Mouse (Mus musculus): ENCODE data around the gene Slc36a2.
"Not testable (repeated sequence)": the region's sequence is repeated elsewhere in the genome, so short reads cannot be mapped to it uniquely, and the experiment has no call there.

Gene Slc36a2

DNA sequence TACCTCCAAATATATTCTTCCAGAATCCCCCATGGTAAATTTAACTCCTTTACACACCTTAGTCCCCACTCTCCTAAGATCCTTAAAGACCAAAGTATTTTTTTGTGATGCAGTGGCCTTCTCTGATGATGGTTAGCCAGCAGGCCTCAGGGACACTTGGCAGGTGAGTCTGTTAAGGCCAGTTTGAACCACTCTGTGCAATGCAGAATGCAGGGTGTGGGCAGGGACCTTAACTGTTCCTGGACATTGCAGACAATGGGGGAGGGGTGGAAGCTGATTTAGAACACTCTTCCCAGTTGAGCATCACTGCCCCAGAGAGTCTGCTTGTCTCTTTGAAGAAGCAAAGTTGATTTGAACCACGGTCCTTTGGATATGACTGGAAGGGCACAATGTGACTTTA lies 38.0 kb downstream of the Slc36a2 start:
- in situ Hi-C loops (cut with MboI; ENCODE audit: low pct_unique_long_range_greater_than_20kb in 1 of 2, low sequenced_read_pairs in 2 of 2, unreplicated experiment in 1 of 2), result no loop called here

DNA sequence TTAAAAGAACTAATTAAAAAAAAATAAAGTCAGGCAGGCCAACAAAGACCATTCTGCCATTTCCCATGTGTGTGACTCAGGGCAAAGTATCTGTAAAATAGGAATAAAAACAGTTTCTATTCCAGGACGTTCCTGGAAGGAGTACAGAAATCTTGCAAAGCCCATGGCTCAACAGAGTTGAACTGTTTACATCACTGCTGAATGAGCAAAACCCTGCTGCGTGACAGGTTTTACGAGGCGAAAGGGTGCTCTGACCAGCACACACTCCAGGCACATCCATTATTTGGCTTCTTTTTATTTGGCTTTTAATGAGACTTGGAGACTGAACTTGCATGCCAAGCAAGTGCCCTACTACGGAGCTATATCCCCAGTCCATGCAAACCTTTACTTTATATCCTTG lies 40.9 kb downstream of the Slc36a2 start:
- in situ Hi-C loops (cut with MboI; ENCODE audit: low pct_unique_long_range_greater_than_20kb in 1 of 2, low sequenced_read_pairs in 2 of 2, unreplicated experiment in 1 of 2), result no loop called here

GRCm38 (mm10) chr11:55141502-55141901 lies 43.4 kb downstream of the Slc36a2 start:
- in situ Hi-C loops (cut with MboI; ENCODE audit: low pct_unique_long_range_greater_than_20kb in 1 of 2, low sequenced_read_pairs in 2 of 2, unreplicated experiment in 1 of 2), result no loop called here

DNA sequence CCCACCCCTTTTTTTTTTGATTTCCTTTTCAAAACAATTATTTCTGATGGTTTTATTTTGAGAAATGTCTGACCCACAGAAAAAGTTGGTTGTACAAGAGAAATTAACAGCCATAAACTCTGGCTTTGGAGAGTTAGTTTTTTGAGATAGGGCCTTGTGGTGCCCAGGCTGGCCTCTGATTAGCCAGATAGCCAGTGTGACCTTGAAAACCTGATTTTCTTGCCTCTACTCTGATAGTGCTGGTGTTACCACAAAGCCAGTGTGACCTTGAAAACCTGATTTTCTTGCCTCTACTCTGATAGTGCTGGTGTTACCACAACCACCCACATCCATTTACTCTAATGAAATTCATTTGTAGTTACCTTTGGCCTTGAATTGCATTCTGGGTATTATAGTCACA lies 47.2 kb downstream of the Slc36a2 start:
- in situ Hi-C loops (cut with MboI; ENCODE audit: low pct_unique_long_range_greater_than_20kb in 1 of 2, low sequenced_read_pairs in 2 of 2, unreplicated experiment in 1 of 2), result no loop called here

DNA sequence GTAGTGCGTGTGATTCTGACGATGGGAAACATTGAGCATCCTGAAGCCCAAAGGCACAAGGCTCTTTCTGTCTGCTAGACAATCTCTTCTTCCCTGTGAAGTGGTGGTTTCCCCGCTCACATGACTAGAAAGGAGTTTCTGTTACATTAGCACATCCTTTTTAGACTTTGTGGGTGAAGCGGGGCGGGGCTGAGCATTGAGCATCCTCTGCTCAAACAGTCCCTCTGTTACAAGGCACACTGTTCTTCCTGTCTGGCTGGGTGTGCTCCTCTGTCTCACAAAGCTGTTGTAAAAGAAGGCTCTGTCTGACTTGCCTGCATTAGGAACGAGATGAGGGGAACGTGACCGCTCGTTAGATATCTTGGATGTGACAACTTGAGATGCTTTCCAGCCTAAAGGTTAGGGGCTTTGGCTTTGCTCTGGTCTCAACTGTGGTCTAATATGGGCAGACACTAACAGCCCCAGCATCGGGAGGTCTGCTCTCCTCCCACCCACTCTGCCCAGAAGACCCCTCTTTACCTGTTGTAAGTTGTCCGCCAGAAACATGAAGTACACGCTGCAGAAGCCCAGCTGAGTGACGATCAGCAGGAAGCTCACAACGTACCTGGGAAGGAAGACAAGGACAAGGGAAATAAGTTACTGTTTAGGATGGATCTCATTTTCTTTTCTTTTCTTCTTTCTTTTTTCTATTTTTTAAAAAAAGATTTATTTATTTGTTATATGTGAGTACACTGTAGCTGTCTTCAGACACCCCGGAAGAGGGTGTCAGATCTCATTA lies 47.9 kb downstream of the Slc36a2 start:
- in situ Hi-C loops (cut with MboI; ENCODE audit: low pct_unique_long_range_greater_than_20kb in 1 of 2, low sequenced_read_pairs in 2 of 2, unreplicated experiment in 1 of 2), result no loop called here

DNA sequence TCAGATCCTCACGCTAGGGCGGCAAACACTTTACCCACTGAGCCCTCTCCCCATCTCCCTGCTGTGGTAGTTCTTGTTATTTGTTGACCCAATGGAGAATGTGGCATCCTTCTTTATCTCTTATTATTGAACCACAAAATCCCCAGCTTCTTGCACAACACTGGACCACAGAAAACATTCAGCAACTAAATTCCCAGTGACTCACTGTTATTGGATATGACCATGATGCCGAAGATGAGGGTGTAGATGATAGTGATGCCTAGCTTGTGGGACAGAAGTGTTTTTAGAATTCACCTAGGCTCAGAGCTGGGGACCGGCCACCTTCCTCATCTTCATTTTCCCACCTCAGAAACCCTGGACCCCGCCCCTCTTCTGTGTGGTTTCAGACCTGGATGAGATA lies 50.0 kb downstream of the Slc36a2 start:
- in situ Hi-C loops (cut with MboI; ENCODE audit: low pct_unique_long_range_greater_than_20kb in 1 of 2, low sequenced_read_pairs in 2 of 2, unreplicated experiment in 1 of 2), result no loop called here

GRCm38 (mm10) chr11:55134407-55134806 lies 50.5 kb downstream of the Slc36a2 start:
- in situ Hi-C loops (cut with MboI; ENCODE audit: low pct_unique_long_range_greater_than_20kb in 1 of 2, low sequenced_read_pairs in 2 of 2, unreplicated experiment in 1 of 2), result no loop called here

DNA sequence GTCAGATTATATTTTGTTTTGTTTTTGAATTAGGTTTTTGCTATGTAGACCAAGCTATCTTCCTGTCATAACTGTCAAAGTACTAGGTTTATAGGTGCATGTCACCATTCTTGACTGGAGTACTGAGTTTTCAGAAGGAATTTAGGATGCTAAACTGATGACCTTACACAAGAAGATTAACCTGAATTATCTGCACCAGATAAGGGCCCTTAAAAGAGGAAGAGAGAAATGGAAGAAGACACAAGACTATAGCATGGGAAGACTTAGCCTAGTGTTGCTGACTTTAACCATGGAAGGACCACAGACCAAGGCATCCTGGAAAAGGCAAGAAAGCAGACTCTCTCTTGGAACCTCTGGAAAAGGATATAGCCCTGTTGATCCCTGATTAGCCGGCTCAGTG lies 51.7 kb downstream of the Slc36a2 start:
- in situ Hi-C loops (cut with MboI; ENCODE audit: low pct_unique_long_range_greater_than_20kb in 1 of 2, low sequenced_read_pairs in 2 of 2, unreplicated experiment in 1 of 2), result no loop called here

GRCm38 (mm10) chr11:55131946-55132345 lies 52.9 kb downstream of the Slc36a2 start:
- in situ Hi-C loops (cut with MboI; ENCODE audit: low pct_unique_long_range_greater_than_20kb in 1 of 2, low sequenced_read_pairs in 2 of 2, unreplicated experiment in 1 of 2), result no loop called here

- in situ Hi-C loops (cut with MboI; ENCODE audit: low pct_unique_long_range_greater_than_20kb in 1 of 2, low sequenced_read_pairs in 2 of 2, unreplicated experiment in 1 of 2), result no loop called here
These were observed 53.7 kb downstream of the Slc36a2 start for GRCm38 (mm10) chr11:55131077-55131742.

DNA sequence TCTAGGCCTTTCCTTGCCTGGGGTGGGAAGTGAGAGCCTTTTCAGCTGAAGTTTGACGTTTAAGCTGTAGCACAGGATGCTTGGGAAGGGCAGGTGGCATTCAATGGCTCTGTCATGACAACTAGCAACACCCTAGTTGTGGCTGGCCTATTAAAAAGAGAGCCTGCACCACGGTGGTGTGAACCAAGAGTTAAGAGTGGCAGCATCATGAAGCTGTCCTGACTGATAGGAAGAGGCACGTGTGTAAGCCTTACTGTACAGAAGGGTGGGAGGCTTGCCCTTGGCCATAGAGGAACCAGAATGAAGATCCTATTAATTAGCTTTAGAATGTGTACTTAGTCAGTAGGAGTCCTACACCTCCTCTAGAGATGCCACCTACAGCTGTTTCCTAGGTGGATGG lies 56.5 kb downstream of the Slc36a2 start:
- in situ Hi-C loops (cut with MboI; ENCODE audit: low pct_unique_long_range_greater_than_20kb in 1 of 2, low sequenced_read_pairs in 2 of 2, unreplicated experiment in 1 of 2), result no loop called here

DNA sequence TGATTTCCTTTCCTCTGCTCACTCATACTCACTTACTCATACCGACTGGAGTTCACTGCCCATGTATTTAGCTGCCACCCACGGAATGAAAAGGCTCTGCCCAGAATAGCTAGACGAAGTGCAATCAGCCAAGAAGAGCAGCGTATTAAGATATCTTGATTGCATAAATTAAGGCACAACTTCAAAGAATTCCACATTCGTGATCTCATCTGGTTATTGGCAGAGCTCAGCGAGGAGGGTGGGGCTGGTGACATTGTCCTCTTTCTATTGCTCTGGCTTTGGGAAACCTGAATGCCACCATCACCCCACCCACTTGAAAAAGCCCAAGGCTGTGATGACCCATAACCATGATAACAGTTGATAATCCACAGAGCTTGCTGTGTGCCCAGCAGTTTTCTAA lies 56.9 kb downstream of the Slc36a2 start:
- in situ Hi-C loops (cut with MboI; ENCODE audit: low pct_unique_long_range_greater_than_20kb in 1 of 2, low sequenced_read_pairs in 2 of 2, unreplicated experiment in 1 of 2), result no loop called here

DNA sequence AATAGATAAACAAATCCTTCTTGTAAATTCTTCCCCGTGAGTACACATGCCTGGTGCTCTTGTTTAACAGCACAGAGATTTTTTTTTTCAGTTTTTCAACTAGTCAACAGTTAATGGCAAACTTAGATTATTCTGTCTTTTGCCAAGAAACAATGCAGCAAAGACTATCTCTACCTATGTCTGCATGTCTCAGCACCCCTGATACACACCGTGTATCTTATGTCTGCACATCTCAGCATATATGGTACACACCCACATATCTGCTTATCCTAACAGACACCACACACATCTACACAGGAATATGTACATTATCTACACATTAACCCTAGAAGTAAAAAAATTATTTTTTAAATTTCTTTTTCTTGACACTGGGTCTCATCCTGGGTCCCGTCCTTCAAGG lies 58.2 kb downstream of the Slc36a2 start:
- in situ Hi-C loops (cut with MboI; ENCODE audit: low pct_unique_long_range_greater_than_20kb in 1 of 2, low sequenced_read_pairs in 2 of 2, unreplicated experiment in 1 of 2), result no loop called here

DNA sequence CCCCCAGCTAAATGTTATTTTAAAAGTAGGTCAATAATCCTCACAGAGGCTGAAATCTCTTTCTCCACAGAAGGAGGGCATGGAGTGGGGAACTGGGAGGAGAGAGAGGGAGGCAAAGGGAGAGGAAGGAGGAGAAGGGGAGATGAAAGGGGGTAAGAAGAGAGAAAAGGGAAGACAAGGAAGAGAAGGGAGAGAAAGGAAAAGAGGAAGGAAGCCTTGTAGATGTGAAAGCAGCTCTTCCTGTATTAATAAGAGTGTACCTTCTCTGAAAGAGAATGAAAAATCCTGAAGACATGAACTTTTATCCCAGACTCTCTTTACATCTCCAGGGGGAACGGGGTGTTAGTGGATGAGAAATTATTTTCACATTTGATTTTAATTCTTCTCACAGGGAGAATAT lies 63.4 kb downstream of the Slc36a2 start:
- in situ Hi-C loops (cut with MboI; ENCODE audit: low pct_unique_long_range_greater_than_20kb in 1 of 2, low sequenced_read_pairs in 2 of 2, unreplicated experiment in 1 of 2), result no loop called here

- in situ Hi-C loops (cut with MboI; ENCODE audit: low pct_unique_long_range_greater_than_20kb in 1 of 2, low sequenced_read_pairs in 2 of 2, unreplicated experiment in 1 of 2), result no loop called here
These were observed 64.0 kb downstream of the Slc36a2 start for GRCm38 (mm10) chr11:55120821-55121271.

GRCm38 (mm10) chr11:55120279-55120678 lies 64.6 kb downstream of the Slc36a2 start:
- in situ Hi-C loops (cut with MboI; ENCODE audit: low pct_unique_long_range_greater_than_20kb in 1 of 2, low sequenced_read_pairs in 2 of 2, unreplicated experiment in 1 of 2), result no loop called here

DNA sequence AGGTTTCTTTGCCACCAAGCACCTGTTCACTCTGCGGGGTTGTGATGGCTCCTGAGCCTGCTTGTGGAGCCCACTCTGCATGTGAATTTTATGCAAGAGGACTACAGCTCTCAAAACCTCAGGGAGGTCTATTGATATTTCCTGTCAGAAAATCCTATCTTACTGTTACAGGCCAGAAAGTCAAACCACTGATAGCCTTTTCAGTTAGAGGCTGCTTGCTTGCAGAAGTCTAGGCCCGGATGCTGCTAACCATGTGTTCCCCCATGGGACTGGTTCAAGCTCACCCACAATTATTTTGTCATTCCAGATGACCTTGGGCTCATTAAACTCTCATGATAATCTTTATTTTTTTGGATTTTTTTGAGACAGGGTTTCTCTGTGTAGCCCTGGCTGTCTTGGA lies 67.8 kb downstream of the Slc36a2 start:
- in situ Hi-C loops (cut with MboI; ENCODE audit: low pct_unique_long_range_greater_than_20kb in 1 of 2, low sequenced_read_pairs in 2 of 2, unreplicated experiment in 1 of 2), result no loop called here

GRCm38 (mm10) chr11:55116004-55116403 lies 68.9 kb downstream of the Slc36a2 start:
- in situ Hi-C loops (cut with MboI; ENCODE audit: low pct_unique_long_range_greater_than_20kb in 1 of 2, low sequenced_read_pairs in 2 of 2, unreplicated experiment in 1 of 2), result no loop called here

DNA sequence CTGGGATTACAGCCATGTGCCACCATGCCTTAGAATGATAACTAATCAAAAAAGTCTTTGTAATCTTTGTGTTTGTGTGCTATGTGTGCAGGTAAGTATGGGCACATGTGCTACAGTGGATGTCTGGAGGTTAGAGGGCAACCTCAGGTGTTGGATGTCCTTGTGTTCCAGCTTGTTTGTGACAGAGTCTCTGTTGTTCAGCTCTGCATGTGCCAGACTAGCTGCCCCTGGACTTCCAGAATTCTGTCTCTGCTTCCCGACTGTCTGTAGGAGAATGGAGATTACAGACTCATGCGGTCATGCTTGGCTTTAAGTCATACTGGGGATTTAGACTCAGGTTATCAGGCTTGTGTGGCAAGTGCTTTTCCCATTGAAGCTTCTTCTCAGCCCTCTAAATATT lies 70.6 kb downstream of the Slc36a2 start:
- in situ Hi-C loops (cut with MboI; ENCODE audit: low pct_unique_long_range_greater_than_20kb in 1 of 2, low sequenced_read_pairs in 2 of 2, unreplicated experiment in 1 of 2), result no loop called here

DNA sequence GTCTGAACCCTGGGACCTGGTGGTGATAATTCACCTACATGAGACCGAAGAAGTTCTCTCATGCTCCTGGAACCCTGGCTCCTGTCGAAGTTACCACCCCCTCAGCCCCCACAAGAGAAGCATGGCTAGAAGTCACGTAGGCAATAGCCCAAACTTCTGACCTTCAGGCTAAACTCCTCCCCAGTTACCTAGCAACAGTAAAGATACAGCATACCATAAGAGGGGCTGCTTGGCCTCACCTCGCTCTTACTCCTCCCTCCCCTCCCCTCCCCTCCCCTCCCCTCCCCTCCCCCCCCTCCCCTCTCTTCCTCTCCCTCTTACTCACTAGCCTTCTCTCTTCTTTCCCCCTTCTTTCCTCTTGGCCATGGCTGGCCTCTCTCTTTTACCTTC lies 71.0 kb downstream of the Slc36a2 start:
- in situ Hi-C loops (cut with MboI; ENCODE audit: low pct_unique_long_range_greater_than_20kb in 1 of 2, low sequenced_read_pairs in 2 of 2, unreplicated experiment in 1 of 2), result not testable (repeated sequence)
